Mouse (Mus musculus): ENCODE data around the gene Gab2.

Gene Gab2

GRCm38 (mm10) chr7:97108119-97108518, 26.7 kb downstream of the Gab2 start:
- ATAC-seq (ENCODE audit: insufficient number of reproducible peaks, low FRiP score, low TSS enrichment) = no peak

- ATAC-seq (ENCODE audit: insufficient number of reproducible peaks, low FRiP score, low TSS enrichment) = no peak
These were observed 47.6 kb downstream of the Gab2 start for GRCm38 (mm10) chr7:97128949-97129348.

GRCm38 (mm10) chr7:97136453-97136852, 55.1 kb downstream of the Gab2 start:
- no peak for ATAC-seq (ENCODE audit: insufficient number of reproducible peaks, low FRiP score, low TSS enrichment)

GRCm38 (mm10) chr7:97151082-97151813, 69.9 kb downstream of the Gab2 start:
- no peak for ATAC-seq (ENCODE audit: insufficient number of reproducible peaks, low FRiP score, low TSS enrichment)

- ATAC-seq (ENCODE audit: insufficient number of reproducible peaks, low FRiP score, low TSS enrichment) = no peak
These were observed 73.5 kb downstream of the Gab2 start for GRCm38 (mm10) chr7:97154756-97155487.

GRCm38 (mm10) chr7:97164261-97164660, 82.9 kb downstream of the Gab2 start:
- ATAC-seq (ENCODE audit: insufficient number of reproducible peaks, low FRiP score, low TSS enrichment) = no peak

GRCm38 (mm10) chr7:97171089-97171488, 89.7 kb downstream of the Gab2 start:
- ATAC-seq (ENCODE audit: insufficient number of reproducible peaks, low FRiP score, low TSS enrichment) = no peak

GRCm38 (mm10) chr7:97171719-97172118, 90.3 kb downstream of the Gab2 start:
- no peak for ATAC-seq (ENCODE audit: insufficient number of reproducible peaks, low FRiP score, low TSS enrichment)

- no peak for ATAC-seq (ENCODE audit: insufficient number of reproducible peaks, low FRiP score, low TSS enrichment)
These were observed 90.7 kb downstream of the Gab2 start for GRCm38 (mm10) chr7:97172126-97172525.

- no peak for ATAC-seq (ENCODE audit: insufficient number of reproducible peaks, low FRiP score, low TSS enrichment)
These were observed 100.5 kb downstream of the Gab2 start for GRCm38 (mm10) chr7:97181931-97182330.

- no peak for ATAC-seq (ENCODE audit: insufficient number of reproducible peaks, low FRiP score, low TSS enrichment)
These were observed 102.0 kb downstream of the Gab2 start for GRCm38 (mm10) chr7:97183426-97183825.

GRCm38 (mm10) chr7:97184005-97184404, 102.6 kb downstream of the Gab2 start:
- no peak for ATAC-seq (ENCODE audit: insufficient number of reproducible peaks, low FRiP score, low TSS enrichment)

GRCm38 (mm10) chr7:97187387-97188081, 106.1 kb downstream of the Gab2 start:
- ATAC-seq (ENCODE audit: insufficient number of reproducible peaks, low FRiP score, low TSS enrichment) = no peak

GRCm38 (mm10) chr7:97189116-97189515, 107.7 kb downstream of the Gab2 start:
- ATAC-seq (ENCODE audit: insufficient number of reproducible peaks, low FRiP score, low TSS enrichment) = no peak

GRCm38 (mm10) chr7:97203907-97204306, 122.5 kb downstream of the Gab2 start:
- no peak for ATAC-seq (ENCODE audit: insufficient number of reproducible peaks, low FRiP score, low TSS enrichment)

- ATAC-seq (ENCODE audit: insufficient number of reproducible peaks, low FRiP score, low TSS enrichment) = no peak
These were observed 127.6 kb downstream of the Gab2 start for GRCm38 (mm10) chr7:97208811-97209549.

- no peak for ATAC-seq (ENCODE audit: insufficient number of reproducible peaks, low FRiP score, low TSS enrichment)
These were observed 128.8 kb downstream of the Gab2 start for GRCm38 (mm10) chr7:97210064-97210685.

- ATAC-seq (ENCODE audit: insufficient number of reproducible peaks, low FRiP score, low TSS enrichment) = no peak
These were observed 129.7 kb downstream of the Gab2 start for GRCm38 (mm10) chr7:97211117-97211516.

GRCm38 (mm10) chr7:97223836-97224235, 142.4 kb downstream of the Gab2 start:
- no peak for ATAC-seq (ENCODE audit: insufficient number of reproducible peaks, low FRiP score, low TSS enrichment)

Data from cerebellum, adult (tissue).